Mouse (Mus musculus) embryo, embryonic 10.5 days (tissue): ENCODE data around the gene Slit2.

Experiments used
- DNase-seq: peaks from one replicate; pipeline ENCODE4 v3.0.0-alpha.2; 2015; ENCODE audit warnings: low spot score

Gene Slit2

DNA sequence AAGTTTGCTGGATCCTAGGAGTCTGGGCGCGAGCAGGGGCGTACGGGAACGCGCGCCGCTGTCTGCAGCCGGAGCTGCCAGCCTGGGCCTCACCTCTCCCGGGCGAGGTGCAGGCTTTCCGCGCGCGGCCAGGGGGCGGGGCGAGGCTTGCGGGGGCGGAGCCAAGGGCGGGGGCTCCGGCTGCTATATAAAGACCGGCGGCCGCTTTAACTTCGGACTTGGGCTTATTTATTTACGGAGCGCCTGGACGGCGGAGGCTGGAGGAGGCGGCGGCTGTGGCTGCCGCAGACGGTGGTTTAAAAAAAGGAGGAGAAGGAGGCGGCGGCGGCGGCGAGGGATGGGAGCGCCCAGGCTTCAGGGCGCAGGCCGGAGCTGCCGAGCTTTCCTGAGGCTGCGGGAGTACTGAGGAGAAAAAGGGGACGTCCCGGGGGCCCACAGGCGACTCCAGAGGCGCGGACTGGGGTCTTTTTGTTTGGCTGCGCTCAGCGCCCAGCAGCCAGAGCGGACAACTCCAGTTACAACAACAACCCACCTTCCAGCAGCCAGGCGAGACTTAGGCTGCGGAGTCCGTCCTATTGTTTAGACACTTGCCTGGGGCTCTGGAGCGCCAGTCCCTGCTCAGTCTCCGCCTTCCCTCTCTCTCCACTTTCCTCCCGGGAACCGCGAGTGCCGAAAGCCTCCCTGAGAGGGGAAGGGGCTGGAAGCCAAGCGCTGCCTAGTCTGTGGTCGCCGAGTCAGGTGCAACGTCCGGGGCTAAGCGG lies at the start of gene Slit2:
Slit2 (plus strand) TSS at position 198 of the 761 bp plus-strand sequence.
- peak; percentile 86 for DNase-seq

DNA sequence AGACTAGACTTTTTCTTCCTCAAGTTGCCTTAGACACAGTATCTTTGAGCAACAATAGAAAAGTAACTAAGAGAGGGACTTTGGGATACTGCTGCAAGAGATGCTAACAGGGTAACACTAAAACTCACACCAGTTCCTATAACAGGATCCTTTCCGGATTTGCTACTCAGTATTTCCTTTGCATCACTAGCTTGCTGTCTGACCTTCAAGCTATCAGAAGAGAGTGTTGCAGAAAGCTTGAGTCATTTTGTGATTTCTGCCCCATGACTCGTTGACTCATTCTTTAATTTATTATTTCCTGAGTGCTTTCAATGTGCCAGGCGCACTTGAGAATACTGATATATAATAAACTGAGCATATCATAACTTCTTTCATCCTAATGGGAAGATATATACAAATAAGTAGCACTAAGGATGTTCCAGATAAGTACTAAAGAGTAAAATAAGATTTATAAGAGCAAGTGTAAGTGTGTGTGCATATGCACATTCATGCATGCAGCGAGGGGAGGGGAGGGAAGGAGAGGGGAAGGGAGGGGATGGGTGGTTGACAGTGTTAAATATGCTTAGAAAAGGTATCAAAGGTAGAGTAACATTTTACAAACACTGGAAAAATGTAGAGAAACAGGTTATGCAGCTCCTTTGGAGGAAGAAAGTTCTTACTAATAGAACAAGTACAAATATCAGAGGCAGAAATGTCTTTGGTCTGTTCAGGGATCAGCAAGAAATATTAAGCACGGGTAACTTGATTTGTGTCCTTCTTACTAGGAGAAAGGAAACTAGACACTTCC lies 44.2 kb upstream of the Slit2 start:
- DNase-seq, result no peak

DNA sequence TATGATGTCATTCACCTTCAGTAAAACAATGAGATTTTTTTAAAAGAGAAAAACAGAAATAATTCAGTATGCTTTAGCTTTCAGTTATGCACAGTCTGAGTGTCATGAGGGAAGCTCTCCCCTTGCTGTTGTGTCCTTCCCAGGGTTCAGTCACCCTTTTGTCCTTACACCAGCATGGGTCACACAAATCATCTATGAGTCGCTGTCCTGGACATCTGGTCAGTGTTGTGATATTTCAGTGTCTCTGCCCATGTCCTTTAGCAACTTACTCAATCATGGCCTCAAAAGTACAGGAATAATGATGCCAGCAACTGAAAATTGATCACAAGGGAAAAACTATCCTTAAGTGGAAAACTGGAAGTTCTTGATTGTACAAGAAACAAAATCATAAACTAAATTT lies 26.5 kb upstream of the Slit2 start:
- DNase-seq, result no peak

DNA sequence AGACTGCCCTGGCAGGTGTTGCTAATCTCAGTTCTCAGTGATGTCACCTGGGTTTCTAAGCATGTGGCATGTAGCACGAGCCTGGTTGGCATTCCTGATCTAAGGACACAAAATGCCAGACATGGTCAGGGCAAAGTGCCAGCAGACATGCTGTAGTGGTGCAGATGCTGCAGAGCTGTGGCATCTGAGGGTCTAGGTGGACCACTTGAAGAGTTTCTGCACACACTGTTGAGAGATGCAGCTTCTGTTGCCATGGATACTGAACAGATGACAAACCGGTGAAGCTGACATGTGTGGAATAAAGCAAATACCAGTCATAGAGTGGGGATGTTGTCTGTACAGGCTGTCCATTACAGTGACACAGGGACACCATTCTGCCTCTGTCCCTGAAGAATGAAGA lies 7.1 kb upstream of the Slit2 start:
- DNase-seq, result no peak

DNA sequence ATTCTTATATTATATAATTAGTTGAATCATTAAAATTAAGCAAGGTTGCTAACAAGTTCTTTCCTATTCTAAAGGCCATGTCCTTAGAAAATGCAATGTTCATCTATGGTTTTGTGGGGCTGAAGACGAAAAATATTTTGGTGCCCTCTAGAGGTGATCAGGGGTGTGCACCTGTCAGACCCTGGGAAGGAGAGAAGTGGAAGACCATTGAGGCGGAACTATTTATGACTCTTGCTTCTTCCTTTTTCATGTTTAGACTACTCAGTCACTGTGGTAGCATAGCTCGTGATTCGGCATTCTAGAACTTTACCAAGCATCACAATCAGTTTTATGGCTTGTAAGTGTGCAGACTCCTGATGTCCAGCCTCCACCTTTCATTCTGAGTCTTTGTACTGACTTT lies 3.6 kb upstream of the Slit2 start:
- DNase-seq, result peak; percentile 65

DNA sequence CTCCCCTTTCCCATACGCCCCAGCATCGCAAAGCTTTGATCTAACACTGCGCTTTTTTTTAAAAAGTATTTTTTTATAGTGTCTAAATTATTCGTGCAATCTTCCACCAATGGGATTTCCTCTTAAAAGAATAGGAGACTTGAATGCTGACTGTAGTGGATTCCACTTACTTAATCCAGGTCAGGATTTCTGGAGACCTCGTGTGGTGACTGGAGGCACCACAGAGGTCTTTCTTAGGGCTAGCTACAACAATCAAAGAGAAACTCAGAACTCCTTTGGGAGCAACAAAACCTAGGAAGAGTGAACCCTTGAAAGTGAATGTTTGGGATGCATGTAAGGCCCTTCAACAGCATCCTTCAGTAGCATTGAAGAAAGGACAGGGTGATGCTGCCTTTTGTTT lies 2.5 kb upstream of the Slit2 start:
- DNase-seq, result peak; percentile 58

DNA sequence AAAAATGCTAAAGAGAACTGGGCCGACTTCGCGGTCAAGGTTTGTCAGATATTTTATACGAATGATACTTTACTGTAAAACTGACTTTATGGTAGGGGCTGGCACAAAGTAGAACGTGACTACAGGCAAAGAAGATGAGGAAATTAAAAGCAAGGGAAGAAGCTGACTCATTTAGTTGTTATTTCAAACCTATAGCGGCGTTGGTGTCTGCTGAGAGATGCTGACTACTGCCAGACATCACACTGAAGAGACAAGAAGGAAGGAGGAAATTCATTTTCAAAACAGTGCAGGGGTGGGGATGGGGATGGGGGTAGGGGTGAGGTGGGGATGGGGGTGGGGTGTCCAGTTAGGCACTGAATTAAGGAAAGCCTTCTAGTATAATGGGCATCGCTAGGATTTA lies 987 bp upstream of the Slit2 start:
- DNase-seq, result no peak

DNA sequence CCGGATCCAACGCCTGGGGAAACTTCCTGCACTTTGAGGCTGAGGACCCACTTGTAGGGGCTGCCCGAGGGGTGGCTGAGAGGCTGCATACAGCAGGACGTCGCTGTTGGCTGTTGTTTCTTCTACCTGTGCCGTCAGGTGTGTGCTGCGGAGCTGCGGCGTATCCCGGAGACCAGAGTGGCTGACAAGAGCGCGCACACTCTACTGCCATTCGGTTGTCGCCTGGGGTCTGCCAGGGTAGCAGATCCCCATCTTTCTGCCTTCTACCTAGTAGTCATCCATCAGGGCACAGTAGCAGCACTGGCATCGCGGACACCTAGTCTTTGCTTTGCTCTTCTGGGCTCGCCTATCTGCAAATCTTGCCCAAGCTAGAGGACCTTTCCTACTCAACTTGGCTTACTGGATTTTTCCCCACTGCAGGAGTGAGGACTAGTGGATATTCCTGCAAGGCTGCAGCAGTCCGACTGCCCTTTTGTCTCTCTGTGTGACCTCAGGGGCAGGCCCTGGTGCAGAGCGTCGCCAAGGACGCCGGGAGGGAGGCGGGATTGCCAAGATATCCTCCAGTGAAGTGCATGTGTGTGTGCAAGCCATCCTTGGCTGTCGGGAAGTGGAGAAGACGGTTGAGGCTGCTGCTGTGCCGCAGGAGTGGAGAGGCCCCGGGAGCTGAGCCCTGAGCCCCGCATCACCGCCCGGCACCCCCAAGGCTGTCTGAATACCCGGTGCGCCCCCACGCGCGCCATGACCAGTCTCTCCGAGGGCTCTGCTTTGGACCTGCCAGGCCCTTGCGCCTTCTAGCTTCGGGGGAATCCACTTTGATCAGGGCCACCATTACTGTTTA lies 1.0 kb downstream of the Slit2 start:
- peak; percentile 75 for DNase-seq

DNA sequence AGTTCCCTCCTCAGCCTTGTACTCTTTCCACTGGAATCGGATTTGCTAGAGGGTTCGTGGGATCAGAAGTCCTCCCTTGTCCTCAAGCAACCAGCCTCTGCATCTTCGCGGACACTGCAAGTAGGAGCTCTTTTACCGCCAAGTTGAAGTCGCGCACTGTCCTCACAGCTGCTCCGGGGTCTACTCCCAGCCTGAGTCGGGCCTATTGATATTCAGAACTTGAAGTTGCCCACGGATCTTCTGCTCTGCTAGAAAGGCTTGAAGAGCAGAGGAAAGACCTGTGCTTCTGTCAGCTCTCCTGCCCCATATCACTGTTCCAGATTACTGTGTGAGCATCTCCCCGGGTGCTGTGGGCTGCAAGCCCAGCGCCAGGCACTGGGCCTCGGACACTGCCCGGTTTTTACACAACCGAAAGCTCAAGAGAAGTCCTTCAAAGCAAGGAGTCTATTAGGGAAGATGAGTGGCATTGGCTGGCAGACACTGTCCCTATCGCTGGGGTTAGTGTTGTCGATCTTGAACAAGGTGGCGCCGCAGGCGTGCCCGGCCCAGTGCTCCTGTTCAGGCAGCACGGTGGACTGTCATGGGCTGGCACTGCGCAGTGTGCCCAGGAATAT lies 1.8 kb downstream of the Slit2 start:
- peak; percentile 53 for DNase-seq

DNA sequence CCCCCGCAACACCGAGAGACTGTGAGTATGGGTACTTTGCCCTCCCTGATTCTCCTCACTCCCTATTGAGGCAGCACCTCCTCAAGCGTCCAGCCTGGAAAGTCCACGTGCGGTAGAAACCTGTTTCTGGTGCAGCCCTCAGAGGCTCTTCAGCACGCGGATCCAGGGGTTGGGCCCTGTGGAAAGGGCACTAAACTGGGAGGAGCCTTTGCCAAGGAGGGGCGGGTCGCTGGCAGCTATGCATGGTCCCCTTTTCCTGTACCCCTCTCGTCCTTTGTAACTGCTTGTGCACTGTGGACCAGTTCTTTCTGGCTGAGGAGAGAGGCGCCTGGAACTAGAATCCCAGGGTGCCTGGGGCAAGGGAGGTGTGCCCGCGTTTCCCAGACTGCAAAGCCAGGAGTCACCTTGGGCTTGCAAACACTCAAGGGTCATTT lies 2.3 kb downstream of the Slit2 start:
- peak; percentile 57 for DNase-seq

DNA sequence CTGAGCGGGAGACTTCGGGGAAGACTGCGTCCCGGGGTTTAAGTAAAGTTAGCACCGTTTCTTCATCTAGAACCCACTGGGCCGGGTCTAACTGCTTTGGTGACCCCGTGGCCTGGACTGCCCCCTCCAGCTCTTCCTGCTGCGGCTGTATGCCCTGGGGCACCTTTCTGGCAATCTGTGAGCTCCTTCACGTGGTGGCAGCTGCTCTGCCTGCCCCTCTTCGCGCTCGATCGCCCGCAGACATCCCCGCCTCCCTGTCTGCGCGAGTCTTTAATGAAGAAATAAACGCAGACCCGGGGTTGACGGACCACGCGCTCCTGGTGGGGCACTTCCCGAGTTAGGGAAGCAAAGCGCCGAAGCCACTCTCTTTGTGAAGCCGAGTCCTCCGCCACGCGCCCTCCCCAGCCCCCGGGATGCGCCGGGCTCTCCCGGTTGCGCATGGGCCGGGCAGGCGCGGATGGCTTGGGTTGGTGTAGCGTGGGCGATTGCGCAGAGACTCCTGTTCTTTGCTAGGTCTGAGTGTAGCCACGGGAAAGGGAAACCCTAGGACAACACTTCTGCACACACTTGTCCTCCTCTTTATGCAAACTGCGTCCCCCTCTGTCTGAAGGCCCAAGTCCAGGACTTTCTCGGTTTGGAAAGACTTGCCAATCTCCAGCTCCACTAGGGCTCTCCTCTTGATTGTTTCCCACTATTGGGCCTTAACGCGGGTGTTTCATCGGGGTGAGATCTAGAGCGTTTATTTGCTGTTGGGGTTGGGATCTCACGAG lies 3.1 kb downstream of the Slit2 start:
- DNase-seq, result peak; percentile 64

DNA sequence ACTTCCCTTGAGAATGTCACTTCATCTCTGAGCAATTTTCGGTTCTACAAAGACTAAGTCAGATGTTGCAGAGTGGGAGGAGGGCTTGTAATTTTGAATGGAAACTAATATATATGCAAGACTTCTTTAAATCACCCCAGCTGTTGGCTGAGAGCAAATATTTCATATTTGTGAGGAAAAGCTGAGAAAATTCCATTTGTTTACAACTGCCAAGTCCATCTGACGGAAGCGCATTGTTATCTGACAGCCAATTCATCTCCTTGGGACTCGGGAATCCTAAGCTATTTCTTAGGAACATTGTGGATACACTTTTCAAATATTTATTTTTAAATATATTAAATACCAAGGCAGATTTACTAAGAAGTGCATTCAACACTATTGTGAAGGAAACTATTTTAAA lies 8.0 kb downstream of the Slit2 start:
- no peak for DNase-seq

DNA sequence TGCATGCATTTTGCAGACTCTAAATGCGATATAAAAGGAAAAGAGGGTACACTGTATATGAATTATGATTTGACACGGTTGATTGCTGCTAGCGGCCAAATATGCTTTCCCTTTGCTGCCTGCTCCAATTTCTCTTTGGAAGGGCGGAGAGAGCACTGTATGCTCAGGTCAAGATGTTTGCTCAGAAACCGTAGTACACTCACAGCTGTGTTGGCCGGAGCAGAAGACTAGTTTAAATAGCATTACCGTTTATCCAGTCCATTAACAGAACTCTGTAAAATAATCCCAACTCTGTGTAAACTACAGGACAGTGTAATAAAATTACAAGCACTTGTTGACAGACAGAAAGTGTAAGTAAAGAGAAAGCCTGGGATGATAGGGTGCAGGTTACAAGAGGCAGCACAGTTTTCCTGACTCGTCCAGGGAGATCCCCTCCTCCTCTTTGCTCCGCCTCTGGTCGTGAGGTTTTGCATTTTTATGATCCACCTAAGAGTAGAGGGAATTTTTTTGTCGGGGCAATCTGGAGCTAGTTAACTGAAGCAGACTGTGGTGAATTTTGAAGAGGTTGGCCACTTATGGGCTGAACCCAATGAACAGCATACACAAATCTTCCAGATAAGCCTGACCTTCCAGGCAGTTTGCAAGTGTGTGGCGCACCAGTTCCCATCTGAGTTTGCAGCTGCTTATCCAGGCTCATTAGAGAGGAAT lies 20.9 kb downstream of the Slit2 start:
- peak; percentile 61 for DNase-seq

DNA sequence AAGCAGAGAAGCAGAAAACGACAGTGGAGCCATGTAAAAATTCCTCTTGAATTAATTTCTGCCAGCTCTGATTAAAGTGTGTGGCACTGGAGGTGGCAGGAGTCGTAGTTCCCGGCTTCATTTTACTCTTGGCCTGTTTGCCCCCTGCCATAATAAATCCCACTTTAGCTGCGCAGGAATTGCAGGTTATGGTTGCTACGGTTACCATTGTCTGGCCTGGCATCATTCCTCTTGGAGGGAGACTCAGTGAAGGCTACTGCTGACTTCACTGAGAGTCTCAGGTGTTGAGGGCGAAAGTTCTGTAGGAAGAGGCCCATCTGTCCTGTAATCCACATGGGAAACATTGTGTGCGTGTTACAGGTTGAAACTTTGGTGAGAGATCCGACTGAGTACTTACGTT lies 22.6 kb downstream of the Slit2 start:
- DNase-seq, result peak; percentile 62

DNA sequence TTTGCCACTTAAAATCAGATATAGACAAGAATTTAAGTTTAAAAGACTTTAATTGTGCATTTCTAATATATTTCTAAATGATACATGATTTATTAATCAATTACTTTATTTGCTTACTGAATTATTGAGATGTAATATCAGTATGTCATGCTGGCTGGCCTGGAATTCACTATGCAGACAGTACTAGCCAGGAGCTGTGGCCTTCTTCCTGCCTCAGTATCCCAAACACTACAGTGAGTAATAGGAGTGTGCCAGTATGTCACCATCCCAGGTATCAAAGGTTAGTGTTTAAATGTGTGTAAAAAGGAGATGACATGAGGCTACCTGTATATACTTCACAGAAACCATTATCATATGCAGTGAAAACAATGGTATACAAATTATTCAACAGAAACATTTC lies 23.1 kb downstream of the Slit2 start:
- DNase-seq, result no peak

DNA sequence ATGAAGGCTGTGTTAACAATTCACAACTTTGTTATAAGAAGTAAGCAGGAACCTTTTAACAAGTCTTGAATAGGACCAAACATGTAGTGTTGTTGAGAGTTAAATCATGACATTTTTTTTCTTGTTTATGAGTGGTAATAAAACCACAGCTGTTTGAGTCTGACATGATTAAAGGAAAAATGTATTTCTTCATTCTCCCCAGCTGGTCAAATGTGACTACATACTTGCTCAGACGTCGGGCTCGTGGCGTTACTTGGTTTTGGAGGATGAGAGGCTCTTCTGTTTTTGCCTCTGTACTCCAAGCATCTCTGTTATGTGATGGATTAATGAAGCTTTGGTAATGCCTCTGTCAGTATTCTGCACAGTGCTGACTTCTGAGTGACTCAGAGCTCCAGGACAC lies 40.5 kb downstream of the Slit2 start:
- no peak for DNase-seq

DNA sequence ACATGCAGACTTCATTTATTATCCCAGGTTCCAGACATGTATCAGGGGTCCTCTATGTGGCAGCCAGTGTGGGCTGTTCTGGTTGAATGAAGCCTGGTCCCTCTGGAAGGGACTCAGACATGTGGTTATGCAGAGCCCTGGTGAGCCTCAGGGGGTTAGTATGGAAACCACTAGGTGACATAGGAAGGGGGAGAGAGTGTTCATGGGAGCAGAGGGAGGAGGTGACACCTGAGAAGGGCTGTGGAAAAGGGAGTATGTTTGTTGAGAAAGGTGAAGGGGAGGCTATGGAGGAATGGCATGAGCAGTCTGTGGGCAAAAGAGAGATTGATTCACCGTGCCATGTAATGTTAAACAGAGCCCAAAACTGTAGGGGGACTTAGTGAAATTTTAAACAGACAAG lies 51.9 kb downstream of the Slit2 start:
- DNase-seq, result no peak

DNA sequence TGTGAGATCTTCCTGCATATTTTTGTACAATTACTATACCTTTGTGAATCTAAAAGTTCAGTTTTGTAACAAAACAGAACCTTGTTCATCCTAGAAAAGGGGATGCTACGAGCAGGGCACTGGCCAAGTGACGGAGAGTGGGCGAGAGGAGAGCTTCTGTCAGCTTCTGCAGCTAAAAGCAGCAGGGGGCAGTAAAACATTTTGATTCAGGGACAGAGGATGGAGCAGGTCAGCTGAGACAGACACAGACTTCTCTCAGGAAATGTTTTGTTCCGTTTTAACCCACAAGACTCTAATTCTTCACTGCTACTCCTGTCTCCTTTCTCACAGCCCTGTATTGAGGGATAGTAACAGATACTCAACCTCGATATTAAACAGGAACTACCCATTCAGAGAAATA lies 55.1 kb downstream of the Slit2 start:
- peak; percentile 70 for DNase-seq

DNA sequence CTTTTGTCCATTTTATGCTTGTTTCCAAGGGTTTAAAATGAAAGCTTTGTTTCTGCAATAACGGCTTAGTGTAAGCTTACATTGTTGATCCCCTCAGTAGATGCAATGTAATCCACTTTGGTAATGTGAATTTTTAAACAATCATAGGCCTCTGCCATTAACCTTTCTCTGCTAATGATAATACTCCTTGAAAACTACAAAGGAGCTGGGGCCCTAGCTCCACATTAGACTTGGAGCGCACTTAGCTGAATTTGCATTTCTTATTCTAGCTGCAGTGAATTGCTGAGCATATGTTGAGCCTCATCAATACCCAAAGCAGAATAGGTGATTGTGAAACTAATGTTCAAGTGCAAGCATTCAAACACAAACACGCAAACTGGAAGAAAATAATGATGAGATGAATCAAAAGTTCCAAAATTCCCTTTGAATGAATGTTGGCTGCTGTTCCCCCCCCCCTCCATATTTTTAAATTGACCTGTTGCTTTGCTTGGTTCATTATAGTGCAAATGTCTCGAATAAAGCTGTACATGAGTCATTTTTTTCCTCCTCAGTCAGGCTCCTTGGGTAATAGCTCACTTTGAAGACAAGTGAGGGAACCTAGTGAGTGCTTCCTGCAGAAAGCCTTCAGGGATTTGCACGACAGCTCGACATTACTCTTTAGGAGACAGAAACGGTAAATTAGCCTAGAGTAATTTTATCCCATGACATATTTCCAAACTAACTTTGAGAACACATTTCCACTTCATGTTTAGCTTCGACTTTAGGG lies 66.2 kb downstream of the Slit2 start:
- no peak for DNase-seq
